Mouse (Mus musculus) lung, embryonic 14.5 days (tissue): ENCODE results near the gene Zfp981. TPM values are rescaled to one million over a fixed set of nuclear protein-coding genes. Genes with fewer than 3 reads are reported as not detected.
A peak's percentile ranks its signal among the peaks of the same experiment; 100 is the strongest.
"Not testable (repeated sequence)": the region's sequence is repeated elsewhere in the genome, so short reads cannot be mapped to it uniquely, and the experiment has no call there.

ENCODE experiments used
- ATAC-seq: fragments of 200-750 bp; cut with Nextera tagmentation; 2 replicates; pipeline ENCODE4 v1.8.0; 2017; ENCODE audit warnings: mild to moderate bottlenecking, moderate TSS enrichment, moderate library complexity; ENCODE audit not compliant: insufficient read depth
- DNase-seq: peaks from one replicate; pipeline ENCODE4 v3.0.0-alpha.2; 2015
- H3K27ac ChIP-seq: fragments of 300-500 bp; sonication (generic); 2 replicates; pipeline ENCODE4 v1.5.1; 2014; ENCODE audit warnings: low read depth, mild to moderate bottlenecking, moderate library complexity
- H3K27me3 ChIP-seq: fragments of 300-500 bp; sonication (generic); 2 replicates; pipeline ENCODE4 v1.6.1; 2014; ENCODE audit warnings: low read length, control low read depth; ENCODE audit not compliant: insufficient read depth
- H3K36me3 ChIP-seq: fragments of 300-500 bp; sonication (generic); 2 replicates; pipeline ENCODE4 v1.6.1; 2014; ENCODE audit warnings: control low read depth; ENCODE audit not compliant: insufficient read depth
- H3K4me1 ChIP-seq: fragments of 300-500 bp; sonication (generic); 2 replicates; pipeline ENCODE4 v1.6.1; 2014; ENCODE audit warnings: antibody characterized with exemption, control low read depth; ENCODE audit not compliant: insufficient read depth
- H3K4me2 ChIP-seq: fragments of 300-500 bp; sonication (generic); 2 replicates; pipeline ENCODE4 v1.6.1; 2014; ENCODE audit warnings: mild to moderate bottlenecking
- H3K4me3 ChIP-seq: fragments of 300-500 bp; sonication (generic); 2 replicates; pipeline ENCODE4 v1.5.1; 2014; ENCODE audit warnings: low read depth, low read length
- H3K9ac ChIP-seq: fragments of 300-500 bp; sonication (generic); 2 replicates; pipeline ENCODE4 v1.6.1; 2014
- H3K9me3 ChIP-seq: fragments of 300-500 bp; sonication (generic); 2 replicates; pipeline ENCODE4 v1.6.1; 2016; ENCODE audit warnings: low read depth, low read length, control low read depth
- CTCF ChIP-seq: IDR thresholded peaks from 2 replicates; pipeline ENCODE4 v1.5.1; 2016; ENCODE audit warnings: antibody characterized with exemption, low read depth
- WGBS: fragments of 180-500 bp; shearing (Covaris S2); extraction: QIAGEN DNeasy Blood & Tissue Kit; methylation state at CpG from one replicate; pipeline ENCODE4 v1.1.7; 2014; 5-methylcytosine and 5-hydroxymethylcytosine counted together
- polyA plus RNA-seq: library from polyadenylated mRNA; unstranded; fragments of >200 nt; fragmentation: Nextera tagmentation; extraction: Ambion mirVana; gene quantifications from 2 replicates; pipeline ENCODE4 v1.2.1, GENCODE M21; 2014

Zfp981 gene
- polyA plus RNA-seq, 1 experiment from 2014 or later = not detected

- DNase-seq (no peak), ATAC-seq (peak; percentile 26; the same call in 1 of the 2 replicates)
- Histone ChIP-seq H3K4me1 (no peaks in the 10 kb centered on the region), H3K9me3 (peaks cover 49% of the 10 kb centered on the region), H3K27me3 (no peaks in the 10 kb centered on the region), H3K36me3 (no peaks in the 10 kb centered on the region), H3K27ac (no peak overlapping the region), H3K4me2 (no peak overlapping the region), H3K4me3 (no peak overlapping the region), H3K9ac (no peak overlapping the region)
- 64% methylated on average over 1 of the region's 1 CpGs for WGBS
- no peak for TF ChIP-seq CTCF
Measured at GRCm38 (mm10) chr4:146457720-146458119, 44.1 kb upstream of the Zfp981 start.

GRCm38 (mm10) chr4:146459822-146460221, 42.0 kb upstream of the Zfp981 start:
- H3K27me3 ChIP-seq, H3K36me3 ChIP-seq, ATAC-seq, H3K4me2 ChIP-seq, H3K9ac ChIP-seq, H3K4me1 ChIP-seq, H3K4me3 ChIP-seq, DNase-seq, H3K27ac ChIP-seq: not testable (repeated sequence)
- WGBS = 80% methylated on average over 5 of the region's 5 CpGs
- H3K9me3 ChIP-seq = peaks cover 38% of the 10 kb centered on the region

GRCm38 (mm10) chr4:146460685-146461084, 41.1 kb upstream of the Zfp981 start:
- DNase-seq, H3K4me1 ChIP-seq, H3K36me3 ChIP-seq, H3K27ac ChIP-seq, H3K4me2 ChIP-seq, H3K9ac ChIP-seq, ATAC-seq, H3K4me3 ChIP-seq, H3K27me3 ChIP-seq: not testable (repeated sequence)
- peaks cover 36% of the 10 kb centered on the region for H3K9me3 ChIP-seq
- 80% methylated on average over 5 of the region's 5 CpGs for WGBS

GRCm38 (mm10) chr4:146463649-146464351, 38.0 kb upstream of the Zfp981 start:
- not testable (repeated sequence) for ATAC-seq

GRCm38 (mm10) chr4:146469984-146470383, 31.8 kb upstream of the Zfp981 start:
- H3K9ac ChIP-seq, H3K4me3 ChIP-seq, H3K36me3 ChIP-seq, H3K27me3 ChIP-seq, H3K4me1 ChIP-seq, H3K27ac ChIP-seq, DNase-seq, H3K4me2 ChIP-seq, ATAC-seq: not testable (repeated sequence)
- peaks cover 15% of the 10 kb centered on the region; the same call in 1 of the 2 replicates for H3K9me3 ChIP-seq
- 93% methylated on average over 9 of the region's 12 CpGs for WGBS

More at GRCm38 (mm10) chr4:146463649-146464351, 38.0 kb upstream of the Zfp981 start:
- not testable (repeated sequence) for H3K9ac ChIP-seq, H3K4me1 ChIP-seq, H3K27me3 ChIP-seq, H3K4me2 ChIP-seq, H3K27ac ChIP-seq, H3K36me3 ChIP-seq, H3K4me3 ChIP-seq, DNase-seq
- peaks cover 15% of the 10 kb centered on the region; the same call in 1 of the 2 replicates for H3K9me3 ChIP-seq
- WGBS = 83% methylated on average over 17 of the region's 19 CpGs

- not testable (repeated sequence) for H3K4me3 ChIP-seq, DNase-seq, H3K36me3 ChIP-seq, H3K4me2 ChIP-seq, ATAC-seq, H3K27ac ChIP-seq, H3K9ac ChIP-seq, H3K4me1 ChIP-seq, H3K27me3 ChIP-seq
- peaks cover 35% of the 10 kb centered on the region; the same call in 1 of the 2 replicates for H3K9me3 ChIP-seq
- no CpG with 5 or more reads among the region's 1 CpGs for WGBS
Measured at GRCm38 (mm10) chr4:146474181-146474580, 27.6 kb upstream of the Zfp981 start.

- ATAC-seq = peak; percentile 85
- H3K27ac ChIP-seq, H3K4me2 ChIP-seq, H3K36me3 ChIP-seq, H3K27me3 ChIP-seq, H3K4me3 ChIP-seq, DNase-seq, H3K9ac ChIP-seq, H3K4me1 ChIP-seq: not testable (repeated sequence)
- H3K9me3 ChIP-seq = peaks cover 32% of the 10 kb centered on the region; the same call in 1 of the 2 replicates
- WGBS = 51% methylated on average over 54 of the region's 94 CpGs
Measured at GRCm38 (mm10) chr4:146474716-146475676, 26.8 kb upstream of the Zfp981 start.

GRCm38 (mm10) chr4:146476260-146476659, 25.6 kb upstream of the Zfp981 start:
- peaks cover 39% of the 10 kb centered on the region for H3K9me3 ChIP-seq
- H3K36me3 ChIP-seq, H3K4me1 ChIP-seq, H3K4me3 ChIP-seq, H3K9ac ChIP-seq, H3K4me2 ChIP-seq, H3K27me3 ChIP-seq, DNase-seq, H3K27ac ChIP-seq, ATAC-seq: not testable (repeated sequence)
- WGBS = 88% methylated on average over 2 of the region's 2 CpGs

- not testable (repeated sequence) for H3K4me2 ChIP-seq, DNase-seq, H3K27me3 ChIP-seq, H3K27ac ChIP-seq, ATAC-seq, H3K4me1 ChIP-seq, H3K9ac ChIP-seq, H3K36me3 ChIP-seq, H3K4me3 ChIP-seq
- 75% methylated on average over 3 of the region's 3 CpGs for WGBS
- peaks cover 44% of the 10 kb centered on the region for H3K9me3 ChIP-seq
Measured at GRCm38 (mm10) chr4:146476959-146477358, 24.9 kb upstream of the Zfp981 start.
